Mouse (Mus musculus) gastrocnemius, postnatal 10 days (tissue): ENCODE measurements around the gene Cnep1r1. TPM values are rescaled to one million over a fixed set of nuclear protein-coding genes. Genes with fewer than 3 reads are reported as not detected.

ENCODE experiments used
- microRNA-seq, 2 experiments: library from miRNA; unstranded; fragments of <30 nt; microRNA quantifications; one replicate each; pipeline ENCODE4 v1.2.0; 2021
- total RNA-seq, 2 experiments: library from RNA; stranded (reverse); gene quantifications; 2 replicates each; pipeline ENCODE4 v1.2.3; 2021

The Cnep1r1 gene
- total RNA-seq, 2 experiments from 2014 or later = 32.8 to 33.1 TPM

Small RNA genes within 50 kb of the gene (microRNA-seq; reads per million reads assigned to microRNA genes)
- gene Mir7071 = 0.32 to 0.75 reads per million in 2 experiments

Other genes starting within 250 kb of the Cnep1r1 start
- 10 to 100 TPM; 20.7 to 23.5 TPM for gene Zfp423, start 159.2 kb upstream of the Cnep1r1 start, total RNA-seq
- 10 to 100 TPM; 23.3 to 25.6 TPM for gene Heatr3, start 19.1 kb downstream of the Cnep1r1 start, total RNA-seq
- 10 to 100 TPM; 12.4 to 17.2 TPM for gene Tent4b, start 80.4 kb downstream of the Cnep1r1 start, total RNA-seq
- 10 to 100 TPM; 12.7 to 17.7 TPM for gene Adcy7, start 153.6 kb downstream of the Cnep1r1 start, total RNA-seq
- gene Brd7, start 243.4 kb downstream of the Cnep1r1 start, total RNA-seq = 10 to 100 TPM; 61.2 to 73.3 TPM